Mouse (Mus musculus) heart, embryonic 14.5 days (tissue): ENCODE measurements at regions not wholly inside any gene's neighbourhood (a gene's known extent, or its start where the extent isn't known, plus 50 kb on each side); places are given as distances from the start of the nearest gene placed in this dataset.
A peak's percentile ranks its signal among the peaks of the same experiment; 100 is the strongest.

Experiments used
- ATAC-seq: fragments of 200-750 bp; cut with Nextera tagmentation; 2 replicates; pipeline ENCODE4 v1.8.0; 2017; ENCODE audit warnings: low read depth, moderate TSS enrichment; ENCODE audit not compliant: insufficient number of reproducible peaks, insufficient read depth, low FRiP score
- H3K27ac ChIP-seq, 2 experiments: fragments of 200-500 bp in 1 of 2; fragments of 300-500 bp in 1 of 2; sonication (generic) in 1 of 2; replicated peaks in 1 of 2; 2 replicates each; pipeline ENCODE4 v1.5.1; 2012 to 2014; ENCODE audit warnings: low read depth in 2 of 2, low read length in 2 of 2, control low read depth in 1 of 2, mild to moderate bottlenecking in 1 of 2, mixed read lengths in 1 of 2; ENCODE audit not compliant: control insufficient read depth in 1 of 2, insufficient read depth in 1 of 2
- H3K27me3 ChIP-seq: fragments of 300-500 bp; sonication (generic); 2 replicates; pipeline ENCODE4 v1.6.1; 2014; ENCODE audit warnings: mild to moderate bottlenecking, low read length, control low read depth; ENCODE audit not compliant: control insufficient read depth, insufficient read depth
- H3K36me3 ChIP-seq: fragments of 300-500 bp; sonication (generic); 2 replicates; pipeline ENCODE4 v1.6.1; 2014; ENCODE audit warnings: mild to moderate bottlenecking, control low read depth, low read length, mixed read lengths; ENCODE audit not compliant: control insufficient read depth, insufficient read depth
- H3K4me1 ChIP-seq, 2 experiments: fragments of 200-500 bp in 1 of 2; fragments of 300-500 bp in 1 of 2; sonication (generic) in 1 of 2; 2 replicates each; pipeline ENCODE4 v1.6.1; 2012 to 2014; ENCODE audit warnings: low read length in 2 of 2, control low read depth in 1 of 2, mixed read lengths in 1 of 2; ENCODE audit not compliant: control insufficient read depth in 2 of 2, insufficient read depth in 2 of 2
- H3K4me2 ChIP-seq: fragments of 300-500 bp; sonication (generic); 2 replicates; pipeline ENCODE4 v1.6.1; 2014; ENCODE audit warnings: mild to moderate bottlenecking, low read length
- H3K4me3 ChIP-seq, 2 experiments: fragments of 200-500 bp in 1 of 2; fragments of 300-500 bp in 1 of 2; sonication (generic) in 1 of 2; 2 replicates each; pipeline ENCODE4 v1.5.1; 2012 to 2014; ENCODE audit warnings: low read length in 2 of 2, mild to moderate bottlenecking in 2 of 2, control low read depth in 1 of 2, low read depth in 1 of 2, moderate library complexity in 1 of 2; ENCODE audit not compliant: control insufficient read depth in 1 of 2, insufficient read depth in 1 of 2
- H3K9ac ChIP-seq: fragments of 300-500 bp; sonication (generic); 2 replicates; pipeline ENCODE4 v1.6.1; 2014; ENCODE audit warnings: mild to moderate bottlenecking, low read length
- H3K9me3 ChIP-seq: fragments of 300-500 bp; sonication (generic); 2 replicates; pipeline ENCODE4 v1.6.1; 2016; ENCODE audit warnings: low read length, control low read depth; ENCODE audit not compliant: control insufficient read depth
- WGBS: fragments of 180-500 bp; shearing (Covaris S2); extraction: QIAGEN DNeasy Blood & Tissue Kit; methylation state at CpG from one replicate; pipeline ENCODE4 v1.1.7; 2014; 5-methylcytosine and 5-hydroxymethylcytosine counted together

- ATAC-seq, result no peak
- Histone ChIP-seq H3K9me3 (no peaks in the 10 kb centered on the region), H3K36me3 (no peaks in the 10 kb centered on the region), H3K9ac (no peak overlapping the region), H3K4me1 (peaks cover 0 to 4% of the 10 kb centered on the region in 2 experiments; a peak in 2 of 4 replicates), H3K27me3 (no peaks in the 10 kb centered on the region), H3K4me3 (no peak overlapping the region), H3K27ac (no peak overlapping the region), H3K4me2 (no peak overlapping the region)
- 52% methylated on average over 5 of the region's 5 CpGs for WGBS
These were observed 299.1 kb downstream of the Gm11361 start for GRCm38 (mm10) chr13:28556385-28556938.

GRCm38 (mm10) chr13:28554143-28554830, 297.0 kb downstream of the Gm11361 start:
- no peaks in the 10 kb centered on the region for H3K27me3 ChIP-seq
- no peaks in the 10 kb centered on the region for H3K9me3 ChIP-seq
- no peak overlapping the region for H3K9ac ChIP-seq
- 84% methylated on average over 12 of the region's 12 CpGs for WGBS
- H3K4me1 ChIP-seq, result peaks cover 0 to 4% of the 10 kb centered on the region in 2 experiments; a peak in 2 of 4 replicates
- no peak for ATAC-seq
- no peaks in the 10 kb centered on the region for H3K36me3 ChIP-seq
- no peak overlapping the region for H3K27ac ChIP-seq
- no peak overlapping the region for H3K4me3 ChIP-seq
- H3K4me2 ChIP-seq, result no peak overlapping the region

- H3K27me3 ChIP-seq, result no peaks in the 10 kb centered on the region
- WGBS, result 71% methylated on average over 10 of the region's 10 CpGs
- no peaks in the 10 kb centered on the region for H3K36me3 ChIP-seq
- ATAC-seq, result no peak
- no peak overlapping the region for H3K4me3 ChIP-seq
- H3K4me1 ChIP-seq, result peaks cover 0 to 4% of the 10 kb centered on the region in 2 experiments; a peak in 2 of 4 replicates
- no peak overlapping the region for H3K4me2 ChIP-seq
- H3K27ac ChIP-seq, result peak overlapping the region; percentile 12 to 42; a peak in 3 of 4 replicates
- no peaks in the 10 kb centered on the region for H3K9me3 ChIP-seq
- no peak overlapping the region for H3K9ac ChIP-seq
These were observed 295.8 kb downstream of the Gm11361 start for GRCm38 (mm10) chr13:28552974-28553750.

GRCm38 (mm10) chr13:28551555-28551954, 294.2 kb downstream of the Gm11361 start:
- Histone ChIP-seq H3K9ac (no peak overlapping the region), H3K27ac (no peak overlapping the region), H3K4me1 (peaks cover 0 to 3% of the 10 kb centered on the region in 2 experiments; a peak in 2 of 4 replicates), H3K36me3 (no peaks in the 10 kb centered on the region), H3K9me3 (no peaks in the 10 kb centered on the region), H3K4me3 (no peak overlapping the region), H3K27me3 (no peaks in the 10 kb centered on the region), H3K4me2 (no peak overlapping the region)
- ATAC-seq, result no peak
- WGBS, result 65% methylated on average over 6 of the region's 6 CpGs

GRCm38 (mm10) chr13:28545797-28546196, 288.5 kb downstream of the Gm11361 start:
- no peak overlapping the region for H3K4me2 ChIP-seq
- WGBS, result 88% methylated on average over 1 of the region's 1 CpGs
- ATAC-seq, result peak; percentile 13; the same call in 1 of the 2 replicates
- H3K4me1 ChIP-seq, result peaks cover 6 to 8% of the 10 kb centered on the region in 2 experiments
- no peak overlapping the region for H3K4me3 ChIP-seq
- H3K9me3 ChIP-seq, result 0 out of 2 replicates have a peak, but pooled peaks cover 3% of the 10 kb centered on the region
- H3K27ac ChIP-seq, result no peak overlapping the region
- H3K36me3 ChIP-seq, result no peaks in the 10 kb centered on the region
- no peak overlapping the region for H3K9ac ChIP-seq
- H3K27me3 ChIP-seq, result no peaks in the 10 kb centered on the region

- Histone ChIP-seq H3K4me3 (no peak overlapping the region), H3K36me3 (no peaks in the 10 kb centered on the region), H3K4me2 (no peak overlapping the region), H3K9ac (no peak overlapping the region), H3K9me3 (0 out of 2 replicates have a peak, but pooled peaks cover 3% of the 10 kb centered on the region), H3K4me1 (peaks cover 6 to 8% of the 10 kb centered on the region in 2 experiments), H3K27ac (no peak overlapping the region), H3K27me3 (no peaks in the 10 kb centered on the region)
- WGBS, result 47% methylated on average over 2 of the region's 2 CpGs
- no peak; the same call in 1 of the 2 replicates for ATAC-seq
These were observed 288.0 kb downstream of the Gm11361 start for GRCm38 (mm10) chr13:28545337-28545736.

GRCm38 (mm10) chr13:28544819-28545180, 287.5 kb downstream of the Gm11361 start:
- no peaks in the 10 kb centered on the region for H3K27me3 ChIP-seq
- H3K4me1 ChIP-seq, result peaks cover 6 to 8% of the 10 kb centered on the region in 2 experiments
- H3K4me2 ChIP-seq, result no peak overlapping the region
- 0 out of 2 replicates have a peak, but pooled peaks cover 3% of the 10 kb centered on the region for H3K9me3 ChIP-seq
- no peak overlapping the region for H3K9ac ChIP-seq
- 56% methylated on average over 2 of the region's 2 CpGs for WGBS
- no peak overlapping the region for H3K27ac ChIP-seq
- no peak overlapping the region for H3K4me3 ChIP-seq
- H3K36me3 ChIP-seq, result no peaks in the 10 kb centered on the region
- ATAC-seq, result no peak
